Mouse (Mus musculus): ENCODE results near the gene Memo1.

Memo1 gene

DNA sequence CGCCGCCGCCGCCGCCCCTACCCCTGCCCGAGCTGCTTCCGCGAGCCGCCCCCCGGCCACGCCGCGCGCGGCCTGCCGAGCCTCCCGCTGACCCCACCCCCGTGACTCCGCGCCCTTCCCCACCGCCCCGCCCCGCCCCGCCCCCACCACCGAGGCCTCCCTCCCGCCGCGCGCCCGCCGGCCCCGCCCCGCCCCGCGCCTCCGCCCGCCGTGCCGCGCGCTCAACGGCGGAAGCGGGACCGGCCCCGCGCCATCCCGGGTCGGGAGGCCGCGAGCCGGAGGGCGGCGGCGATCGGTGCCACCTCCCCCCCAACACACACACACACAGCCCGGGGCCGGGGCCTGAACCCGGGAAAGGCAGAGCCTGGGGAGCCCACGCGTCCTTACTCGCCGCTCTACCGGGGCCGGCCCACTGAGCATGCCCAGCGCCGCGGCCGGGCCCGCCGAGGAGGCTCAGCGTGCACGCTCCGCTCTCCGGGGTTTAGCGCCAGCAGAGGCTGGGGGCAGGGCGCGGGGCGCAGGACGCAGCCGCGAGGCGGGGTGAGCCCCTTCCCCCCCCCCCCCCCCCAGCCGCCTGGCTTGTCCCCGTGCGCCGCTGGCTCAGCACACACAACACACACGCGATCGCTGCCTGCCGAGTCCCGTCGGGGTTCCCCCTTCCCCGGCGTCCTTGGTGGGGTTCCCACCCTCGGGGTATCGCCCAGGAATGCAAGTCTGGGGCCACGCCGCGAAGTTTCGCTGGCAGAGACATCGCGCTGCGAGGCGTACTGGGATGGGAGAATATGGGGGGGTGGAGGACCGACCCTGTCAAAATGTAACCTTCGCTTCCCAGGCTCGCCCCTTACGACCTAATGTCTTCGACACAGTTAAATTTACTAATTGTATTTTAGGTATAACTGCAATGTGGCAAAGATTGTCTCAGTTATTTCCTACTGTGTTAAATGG, at the start of gene Memo1:
TSS of gene Memo1 (minus strand) at position 496 of the 945 bp plus-strand sequence.
- in situ Hi-C loops (cut with MboI, MseI) = loop anchor here (10.0 kb wide), 1 partner anchor 130 kb away; no protein-coding TSS in a partner anchor

DNA sequence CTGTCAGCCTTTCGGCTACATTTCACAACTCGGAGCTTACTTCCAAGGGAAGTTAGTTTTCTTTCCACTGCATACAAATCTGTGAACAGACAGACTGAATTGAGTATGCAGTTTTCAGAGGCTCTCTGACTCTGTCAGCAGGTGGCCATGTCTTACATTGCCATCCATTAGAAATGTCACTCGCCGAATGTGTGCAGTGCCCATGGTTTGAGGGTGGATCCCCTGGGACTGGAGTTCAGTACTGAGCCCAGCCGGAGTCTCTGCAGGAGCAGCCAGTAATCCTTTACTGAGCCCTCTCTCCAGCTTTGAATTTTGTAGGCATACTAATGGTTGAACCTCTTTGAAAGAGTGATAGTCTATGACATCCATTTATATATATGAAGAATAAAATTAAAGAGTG, 45.8 kb upstream of the Memo1 start:
- in situ Hi-C loops (cut with MboI, MseI) = no loop called here

DNA sequence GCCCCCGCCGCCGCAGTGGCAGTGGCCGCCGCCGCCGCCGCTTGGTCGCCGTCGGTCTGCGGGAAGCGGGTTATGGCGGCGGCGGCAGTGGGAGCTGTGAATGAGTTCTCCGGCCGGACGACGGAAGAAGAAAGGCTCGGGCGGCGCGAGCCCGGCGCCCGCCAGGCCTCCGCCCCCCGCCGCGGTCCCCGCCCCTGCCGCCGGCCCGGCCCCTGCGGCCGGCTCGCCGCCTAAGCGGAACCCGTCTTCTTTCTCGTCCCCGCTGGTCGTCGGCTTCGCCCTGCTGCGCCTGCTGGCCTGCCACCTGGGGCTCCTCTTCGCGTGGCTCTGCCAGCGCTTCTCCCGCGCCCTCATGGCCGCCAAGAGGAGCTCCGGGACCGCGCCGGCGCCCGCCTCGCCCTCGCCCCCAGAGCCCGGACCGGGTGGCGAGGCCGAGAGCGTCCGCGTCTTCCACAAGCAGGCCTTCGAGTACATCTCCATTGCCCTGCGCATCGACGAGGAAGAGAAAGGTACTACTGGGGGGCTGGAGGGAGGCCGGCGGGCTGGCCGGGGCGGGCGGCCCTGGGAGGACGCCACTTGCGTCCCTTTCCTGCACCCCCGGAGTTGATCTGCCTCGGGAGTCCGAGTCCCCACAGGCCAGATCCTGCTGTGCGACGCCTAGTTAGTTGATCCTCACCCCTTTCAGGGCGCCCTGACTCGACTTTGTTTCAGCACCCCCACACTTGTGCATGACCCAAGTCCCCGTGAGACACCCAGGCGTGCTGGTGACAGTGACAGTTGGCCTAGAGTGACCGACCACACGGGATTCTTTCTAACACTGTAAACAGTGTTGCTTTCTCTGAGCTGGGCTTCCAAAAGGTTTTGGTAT, 43.9 kb upstream of the Memo1 start, which contains the start of gene Spast:
TSS of gene Spast (plus strand) at position 51 of the 868 bp plus-strand sequence.
- in situ Hi-C loops (cut with MboI, MseI) = no loop called here

DNA sequence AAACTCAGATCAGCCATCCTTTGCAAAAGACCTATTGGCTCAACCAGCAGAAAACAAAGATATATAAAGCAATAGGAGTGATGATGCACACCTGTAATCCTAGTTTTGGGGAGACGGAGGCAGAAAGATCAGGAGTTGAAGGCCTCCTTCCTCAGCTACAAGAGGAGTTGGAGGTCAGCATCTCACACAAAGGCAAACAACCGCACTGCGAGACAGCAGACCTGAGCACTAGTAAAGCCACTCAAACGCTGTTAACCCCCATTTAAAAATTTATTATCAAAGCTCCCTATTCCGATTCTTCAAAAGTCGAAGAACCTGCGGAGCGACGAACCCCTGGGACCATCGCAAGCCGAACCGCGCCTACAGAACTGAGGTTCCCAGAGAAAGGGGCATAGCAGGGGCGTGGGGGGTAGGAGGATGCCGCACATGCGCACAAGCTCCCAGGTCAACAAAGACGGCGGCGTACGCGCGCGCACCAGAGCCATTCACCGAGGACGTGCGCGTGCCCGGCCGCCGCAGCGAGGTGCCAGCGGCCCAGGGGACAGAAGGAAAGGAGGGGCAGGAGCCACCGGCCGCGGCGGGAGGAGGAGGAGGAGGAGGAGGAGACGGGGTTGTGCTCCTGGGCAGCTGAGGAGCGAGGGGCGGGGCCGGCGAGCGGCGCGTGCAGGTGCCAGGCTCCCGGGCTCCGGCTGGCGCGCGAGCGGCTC, 43.1 kb upstream of the Memo1 start:
- in situ Hi-C loops (cut with MboI, MseI) = no loop called here

DNA sequence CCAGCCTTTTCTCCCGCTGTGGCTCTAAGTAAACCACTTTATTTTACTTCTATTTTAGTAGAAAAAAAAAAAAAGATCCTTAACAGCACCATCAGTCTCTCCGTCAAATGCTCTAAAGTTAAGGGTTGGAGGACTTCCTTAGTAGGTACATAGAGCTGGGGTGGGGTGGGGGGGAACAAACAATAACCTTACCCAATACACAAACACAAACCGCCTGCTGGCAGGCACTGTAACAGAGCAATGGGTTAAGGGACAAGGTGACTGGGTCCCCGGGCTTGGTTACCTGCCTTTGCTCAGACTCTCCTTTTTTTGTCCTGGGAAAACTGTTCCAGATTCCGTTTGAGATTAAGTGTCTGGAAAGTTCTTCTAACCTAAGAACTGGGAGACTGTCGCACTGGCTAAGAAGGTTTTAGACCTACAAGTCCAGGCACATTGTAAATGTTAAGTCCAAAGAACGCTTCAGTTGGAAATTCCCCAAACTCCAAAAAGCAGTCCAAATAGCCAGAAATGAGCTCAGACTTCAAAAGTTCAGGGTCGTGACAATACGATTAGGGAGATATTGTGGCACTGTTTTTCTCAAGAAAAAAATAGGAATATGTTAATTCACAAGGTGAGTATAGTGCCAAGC, 35.8 kb upstream of the Memo1 start:
- in situ Hi-C loops (cut with MboI, MseI) = no loop called here

DNA sequence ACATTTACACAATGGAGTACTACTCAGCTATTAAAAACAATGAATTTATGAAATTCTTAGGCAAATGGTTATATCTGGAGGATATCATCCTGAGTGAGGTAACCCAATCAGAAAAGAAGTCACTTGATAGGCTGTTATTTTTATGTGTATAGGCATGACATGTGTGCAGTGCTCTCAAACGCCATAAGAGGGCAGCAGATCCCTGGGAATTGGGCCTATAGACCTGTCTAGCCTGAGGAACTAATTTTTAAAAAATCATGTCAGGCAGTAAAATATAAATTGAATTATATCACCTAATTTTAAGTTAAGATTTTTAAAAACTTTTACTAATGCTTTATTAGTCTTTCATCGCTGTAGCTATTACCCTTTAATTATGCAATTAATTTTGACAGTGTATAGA, 32.8 kb upstream of the Memo1 start:
- in situ Hi-C loops (cut with MboI, MseI) = loop anchor here (10.0 kb wide), 1 partner anchor 1157 kb away; no protein-coding TSS in a partner anchor

DNA sequence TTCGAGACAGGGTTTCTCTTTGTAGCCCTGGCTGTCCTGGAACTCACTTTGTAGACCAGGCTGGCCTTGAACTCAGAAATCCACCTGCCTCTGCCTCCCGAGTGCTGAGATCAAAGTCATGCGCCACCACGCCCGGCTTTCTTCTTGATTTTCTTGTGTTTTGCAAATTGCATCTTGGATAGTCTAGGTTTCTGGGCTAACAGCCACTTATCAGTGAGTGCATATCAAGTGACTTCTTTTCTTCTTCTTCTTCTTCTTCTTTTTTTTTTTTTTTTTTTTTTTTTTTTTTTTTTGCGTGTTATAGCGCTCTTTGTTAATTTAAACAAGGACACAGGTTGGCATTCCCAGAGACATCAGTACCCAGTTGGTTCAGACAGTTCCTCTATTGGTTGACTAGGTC, 31.9 kb upstream of the Memo1 start:
- in situ Hi-C loops (cut with MboI, MseI) = loop anchor here (10.0 kb wide), 1 partner anchor 1158 kb away; no protein-coding TSS in a partner anchor

DNA sequence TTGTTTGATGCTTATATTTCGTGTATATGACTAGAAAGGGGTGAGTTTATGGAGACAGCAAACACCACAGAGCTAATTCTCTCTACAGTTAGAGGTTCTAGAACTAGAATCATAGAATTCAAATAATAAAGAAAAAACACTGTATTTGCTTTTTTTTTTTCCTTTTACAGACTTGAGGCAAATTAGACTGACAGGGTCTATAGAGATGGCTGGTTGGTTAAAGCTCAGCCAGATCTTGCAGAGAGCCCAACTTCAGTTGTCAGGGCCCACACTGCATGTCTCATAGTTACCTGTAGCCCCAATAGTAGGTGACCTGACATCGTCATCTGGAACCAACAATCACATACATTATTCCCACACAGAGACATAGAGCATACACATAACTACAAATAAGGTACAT, 28.5 kb upstream of the Memo1 start, which contains the start of gene Dpy30:
TSS of gene Dpy30 (minus strand) at position 101 of the 400 bp plus-strand sequence.
- in situ Hi-C loops (cut with MboI, MseI) = loop anchor here (10.0 kb wide), 1 partner anchor 1161 kb away; no protein-coding TSS in a partner anchor

DNA sequence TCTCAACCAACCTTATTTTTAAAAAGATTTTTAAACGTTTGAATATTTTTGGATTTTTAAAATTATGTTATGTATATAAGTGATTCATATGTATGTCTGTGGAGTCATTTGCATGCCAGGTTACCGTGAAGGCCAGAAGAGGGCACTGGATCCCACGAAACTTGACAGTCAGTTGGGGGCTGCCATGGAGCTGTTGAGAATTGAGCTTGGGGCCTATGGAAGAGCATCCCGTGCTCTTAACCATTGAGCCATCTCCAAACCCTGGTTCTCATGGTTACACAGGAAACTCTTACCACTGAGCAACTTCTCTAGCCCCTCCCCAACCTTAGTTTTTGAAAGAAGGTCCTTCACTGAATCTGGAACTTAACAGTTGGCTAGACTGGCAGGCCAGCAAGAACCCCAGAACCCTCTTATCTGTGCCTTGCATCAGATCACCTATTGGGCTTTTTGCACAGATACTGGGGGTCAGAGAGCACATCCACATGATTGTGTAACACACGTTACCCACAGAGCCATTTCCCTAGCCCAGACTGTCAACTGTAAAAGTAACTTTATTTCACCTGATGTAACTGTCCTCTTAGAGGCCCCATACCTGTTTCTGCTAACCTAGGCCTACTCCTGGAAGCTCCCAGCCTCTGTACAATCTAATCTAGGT, 27.2 kb upstream of the Memo1 start:
- in situ Hi-C loops (cut with MboI, MseI) = loop anchor here (10.0 kb wide), 1 partner anchor 1162 kb away; no protein-coding TSS in a partner anchor

DNA sequence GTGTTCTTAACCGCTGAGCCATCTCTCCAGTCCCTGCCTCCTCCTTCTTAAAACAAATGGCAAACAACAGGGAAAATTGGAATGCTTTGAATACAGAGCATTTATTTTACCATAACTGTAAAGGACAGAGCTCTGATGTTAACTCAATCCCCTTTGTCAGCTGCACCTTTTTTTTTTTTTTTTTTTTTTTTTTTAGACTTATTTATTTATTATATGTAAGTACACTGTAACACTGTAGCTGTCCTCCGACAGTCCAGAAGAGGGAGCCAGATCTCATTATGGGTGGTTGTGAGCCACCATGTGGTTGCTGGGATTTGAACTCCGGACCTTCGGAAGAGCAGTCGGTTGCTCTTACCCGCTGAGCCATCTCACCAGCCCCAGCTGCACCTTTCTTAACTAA, 23.4 kb upstream of the Memo1 start:
- in situ Hi-C loops (cut with MboI, MseI) = loop anchor here (5.0 kb wide), 1 partner anchor 79 kb away; the partner anchor contains the start of gene Slc30a6

DNA sequence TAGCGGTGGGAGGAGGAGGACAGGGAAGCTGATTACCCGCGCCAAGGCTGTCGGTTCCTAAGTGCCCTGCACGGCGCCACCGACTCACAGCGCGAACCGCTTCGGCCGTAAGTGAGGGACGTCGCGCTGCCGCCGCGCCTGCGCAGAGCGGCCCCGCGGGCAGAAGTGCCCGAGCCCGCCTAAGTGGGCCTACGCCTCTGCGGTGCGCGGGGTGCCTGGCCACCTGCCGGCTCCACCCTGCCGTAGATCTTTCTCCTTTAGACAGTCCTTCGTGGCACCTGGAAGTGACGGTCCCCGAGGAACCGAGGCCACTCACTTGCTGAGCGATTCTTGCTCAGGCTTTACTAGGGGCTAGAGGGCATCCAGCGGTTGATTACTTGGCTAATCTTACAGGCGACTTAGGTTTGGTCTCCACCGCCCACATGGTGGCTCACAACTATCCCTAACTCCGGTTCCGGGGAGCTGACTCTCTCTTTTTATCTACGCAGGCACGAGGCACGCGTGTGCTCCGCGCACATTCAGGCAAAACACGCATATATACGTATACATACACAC, 21.1 kb upstream of the Memo1 start:
- in situ Hi-C loops (cut with MboI, MseI) = loop anchor here (5.0 kb wide), 1 partner anchor 81 kb away; the partner anchor contains the start of gene Slc30a6

DNA sequence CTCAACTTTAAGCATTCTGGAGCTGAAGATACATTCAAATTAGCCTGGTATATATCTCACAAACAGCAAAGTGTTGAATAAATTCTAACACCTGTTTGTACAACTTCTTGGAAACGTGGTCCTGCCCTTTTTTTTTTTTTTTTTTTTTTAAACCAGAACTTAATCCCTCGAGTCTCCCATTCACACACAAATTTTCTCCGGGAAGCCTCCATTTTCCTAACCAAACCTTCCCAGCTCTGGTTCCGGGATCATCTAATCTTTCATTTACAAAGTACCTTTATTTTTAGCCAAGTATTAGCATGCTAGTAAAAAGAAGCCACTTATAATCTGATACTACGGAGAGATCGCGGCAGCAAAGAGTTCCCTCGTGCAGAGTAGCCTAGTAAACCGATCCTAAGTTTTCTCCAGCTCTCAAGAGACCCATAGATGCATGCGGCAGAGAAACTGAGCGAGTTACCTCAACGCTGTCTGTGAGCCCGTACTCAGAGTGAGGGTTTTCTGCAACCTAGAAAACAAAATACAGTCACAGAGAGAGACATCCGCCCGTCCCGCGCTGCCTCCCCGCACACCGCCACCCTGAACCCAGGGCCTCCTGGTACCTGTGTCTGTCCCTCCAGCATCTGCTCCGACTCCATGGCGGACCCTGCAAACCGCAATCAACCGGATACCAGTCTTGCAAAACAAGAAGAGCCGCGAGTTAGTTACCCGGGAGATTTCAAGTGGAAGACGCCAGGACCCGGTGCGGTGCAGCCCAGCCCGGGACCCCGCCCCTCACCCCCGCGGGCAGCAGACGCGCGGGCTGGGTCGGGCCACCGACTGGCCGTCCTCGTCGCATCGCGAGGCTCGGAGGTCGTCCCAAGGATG, 20.4 kb upstream of the Memo1 start:
- in situ Hi-C loops (cut with MboI, MseI) = loop anchor here (5.0 kb wide), 1 partner anchor 82 kb away; the partner anchor contains the start of gene Slc30a6

DNA sequence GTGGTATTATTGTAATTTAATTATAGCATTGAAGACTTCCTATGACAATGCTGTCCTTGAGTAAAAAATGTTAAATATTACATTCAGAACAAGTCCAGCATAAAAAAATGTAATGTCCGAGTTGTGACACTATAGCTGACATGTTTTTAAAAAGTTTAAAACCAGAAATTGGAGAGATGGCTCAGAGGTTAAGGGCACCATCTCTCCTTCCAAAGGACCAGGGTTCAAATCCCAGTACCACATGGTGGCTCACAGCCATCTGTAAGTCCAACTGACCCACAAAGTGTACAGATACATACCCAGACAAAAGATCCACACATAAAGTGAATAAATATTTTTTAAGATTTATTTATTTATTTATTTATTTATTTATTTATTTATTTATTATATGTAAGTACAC, 10.7 kb upstream of the Memo1 start:
- in situ Hi-C loops (cut with MboI, MseI) = no loop called here

DNA sequence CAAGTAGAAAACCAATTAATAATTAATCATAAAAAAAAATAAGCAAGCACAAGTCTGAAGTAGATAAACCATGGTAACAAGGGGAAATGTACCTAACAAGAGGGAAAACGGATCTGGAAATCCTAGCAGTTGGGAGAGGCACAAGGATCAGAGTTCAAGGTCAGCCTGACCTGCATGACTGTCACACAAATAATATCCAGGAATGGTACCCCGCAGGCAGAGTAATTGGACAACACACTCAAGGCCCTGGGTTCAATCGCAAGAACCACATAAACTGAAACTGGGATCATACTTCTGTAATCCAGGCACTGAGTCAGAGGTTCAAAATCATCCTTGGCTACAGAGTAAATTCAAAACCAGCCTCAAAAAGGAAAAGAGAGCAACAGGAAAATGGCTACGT, 10.3 kb upstream of the Memo1 start:
- in situ Hi-C loops (cut with MboI, MseI) = no loop called here

DNA sequence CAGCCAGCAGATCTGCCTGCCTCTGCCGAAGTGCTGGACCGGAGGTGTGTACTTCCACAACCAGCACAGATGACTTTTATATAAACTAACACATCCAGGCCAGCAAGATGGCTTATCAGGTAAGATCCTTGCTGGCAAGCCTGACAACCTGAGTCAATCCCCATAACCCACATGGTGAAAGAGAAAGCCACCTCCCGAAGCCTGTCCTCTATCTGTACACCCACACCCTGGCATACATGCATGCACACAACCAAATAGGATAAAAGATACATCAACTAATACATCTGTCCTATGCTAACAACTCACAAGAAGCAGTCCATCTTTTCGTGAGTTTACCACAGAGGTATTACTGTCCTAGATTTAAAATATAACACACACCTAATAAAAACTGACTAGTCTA, 8.7 kb upstream of the Memo1 start:
- in situ Hi-C loops (cut with MboI, MseI) = no loop called here

DNA sequence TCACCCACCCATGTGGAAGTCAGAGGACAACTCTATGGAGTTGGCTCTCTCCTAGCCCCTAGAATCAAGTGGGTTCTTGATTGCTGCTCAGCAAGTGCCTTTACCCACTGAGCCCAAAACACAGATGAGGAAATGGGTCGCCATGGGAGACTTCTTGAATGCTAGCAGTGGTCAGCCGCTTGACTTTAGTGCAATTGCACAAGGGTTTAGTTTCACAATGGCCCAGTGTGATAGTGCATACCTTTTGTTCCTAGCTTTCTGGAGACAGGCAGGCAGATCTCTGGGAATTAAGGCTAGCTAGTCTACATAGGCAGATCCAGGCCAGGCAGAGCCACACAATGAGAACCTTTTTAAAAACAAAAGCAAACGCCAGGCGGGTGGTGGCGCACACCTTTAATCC, 4.8 kb upstream of the Memo1 start:
- in situ Hi-C loops (cut with MboI, MseI) = no loop called here

DNA sequence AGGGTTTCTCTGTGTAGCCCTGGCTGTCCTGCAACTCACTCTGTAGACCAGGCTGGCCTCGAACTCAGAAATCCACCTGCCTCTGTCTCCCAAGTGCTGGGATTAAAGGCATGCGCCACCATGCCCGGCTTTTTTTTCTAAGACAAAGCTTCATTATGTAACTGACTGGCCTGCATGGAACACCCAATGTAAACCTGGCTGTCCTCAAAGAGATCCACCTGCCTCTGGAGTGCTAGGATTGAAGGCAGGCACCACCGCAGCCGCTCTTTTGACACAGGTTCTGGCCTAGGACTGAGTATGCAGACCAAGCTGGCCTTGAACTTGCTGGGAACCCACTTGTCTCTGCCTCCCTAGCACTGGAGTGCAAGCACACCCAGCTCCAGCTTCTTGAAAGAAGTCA, 1.7 kb upstream of the Memo1 start:
- in situ Hi-C loops (cut with MboI, MseI) = loop anchor here (10.0 kb wide), 1 partner anchor 132 kb away; no protein-coding TSS in a partner anchor

DNA sequence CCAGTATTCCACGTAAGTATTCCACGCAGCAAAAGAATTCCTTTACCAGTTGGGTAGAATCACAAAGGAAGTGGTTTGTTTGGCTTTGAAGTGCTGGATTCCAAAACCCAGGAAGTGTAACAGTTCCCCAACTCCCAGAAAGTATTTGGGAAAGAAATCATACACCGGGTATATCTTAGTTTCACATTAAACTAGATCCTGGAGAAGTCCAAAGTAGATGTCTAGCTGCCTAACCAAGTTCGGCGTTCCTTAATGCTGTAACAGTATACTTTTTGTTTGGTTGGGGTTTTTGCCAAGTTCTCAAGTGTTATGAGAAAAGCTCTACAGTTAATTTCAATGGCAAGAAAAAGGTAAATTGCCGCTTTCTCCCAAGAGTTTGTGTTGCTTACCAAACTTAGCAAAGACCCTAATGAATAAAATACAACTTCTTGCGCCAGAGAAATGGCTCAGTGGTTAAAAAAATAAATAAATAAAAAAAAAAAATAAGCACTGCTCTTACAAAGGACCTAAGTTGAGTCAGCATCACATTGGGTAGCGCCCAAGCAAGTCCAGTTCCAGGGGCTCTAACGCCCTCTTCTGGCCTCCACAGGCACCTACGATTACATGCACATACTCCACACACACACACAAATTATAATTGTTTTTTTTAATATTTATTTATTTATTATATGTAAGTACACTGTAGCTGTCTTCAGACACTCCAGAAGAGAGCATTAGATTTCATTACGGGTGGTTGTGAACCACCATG, 929 bp upstream of the Memo1 start:
- in situ Hi-C loops (cut with MboI, MseI) = loop anchor here (10.0 kb wide), 1 partner anchor 131 kb away; no protein-coding TSS in a partner anchor
